Mouse (Mus musculus) left cerebral cortex, postnatal 25 days (tissue): ENCODE data around the gene Fam207a. TPM values are rescaled to one million over a fixed set of nuclear protein-coding genes. Genes with fewer than 3 reads are reported as not detected.

Source experiments
- DNase-seq, 2 experiments: peaks; one replicate each; pipeline ENCODE4 v3.0.0; 2022; ENCODE audit warnings: low spot score in 2 of 2, mixed read lengths in 1 of 2
- intact Hi-C: fragments of 180-260 bp; cut with DNase I; formaldehyde crosslinking; loops from one replicate; pipeline ENCODE4 v1.15.1; 2025
- total RNA-seq, 2 experiments: library from RNA; stranded (reverse); gene quantifications; 2 replicates each; pipeline ENCODE4 v1.2.3; 2021

Fam207a gene
- total RNA-seq, 2 experiments from 2014 or later = 34.2 to 36.0 TPM

DNA sequence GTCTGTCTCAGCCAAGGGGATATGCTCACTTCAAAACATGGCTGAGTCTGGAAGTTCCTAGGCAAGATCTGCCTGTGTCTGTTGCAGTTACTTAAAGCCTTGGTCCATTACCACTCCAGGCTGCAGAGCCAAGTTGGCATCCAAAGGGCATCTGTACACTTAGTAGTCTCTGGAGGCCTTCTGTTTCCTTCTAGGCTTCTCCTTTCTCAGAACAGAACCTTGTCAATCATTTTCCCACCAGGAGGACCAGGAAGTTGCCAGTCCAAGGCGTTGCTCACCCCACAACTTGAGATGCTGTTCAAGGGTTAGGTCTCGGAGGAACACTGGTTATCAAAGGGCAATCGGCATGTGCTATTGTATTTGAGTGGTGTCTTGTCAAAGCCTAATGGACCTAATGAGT, 76.6 kb downstream of the Fam207a start:
- intact Hi-C loops = no loop called here
- DNase-seq = no peak

- DNase-seq = no peak
- intact Hi-C loops = loop anchor here (1.0 kb wide), 1 partner anchor 30 kb away; no protein-coding TSS in a partner anchor
Observed at GRCm38 (mm10) chr10:77438021-77438420, 77.6 kb downstream of the Fam207a start.

Other genes with a start within 250 kb of the Fam207a start
- 100 to 1,000 TPM; 123 to 147 TPM for gene Adarb1, start 97.5 kb downstream of the Fam207a start, total RNA-seq
- 1 to 10 TPM; 2.9 to 3.6 TPM for gene Itgb2, start 14.5 kb upstream of the Fam207a start, total RNA-seq
- 10 to 100 TPM; 71.0 to 87.6 TPM for gene Pttg1ip, start 65.9 kb upstream of the Fam207a start, total RNA-seq
- 100 to 1,000 TPM; 133 to 140 TPM for gene Sumo3, start 90.3 kb upstream of the Fam207a start, total RNA-seq
- gene Gm49325, start 90.4 kb upstream of the Fam207a start, total RNA-seq = 10 to 100 TPM; 14.2 to 16.3 TPM
- 10 to 100 TPM; 43.7 to 51.3 TPM for gene Ube2g2, start 106.5 kb upstream of the Fam207a start, total RNA-seq
- gene Tspear, start 170.8 kb upstream of the Fam207a start, total RNA-seq = under 1 TPM in 1 of 2 experiments, not detected in 1; 0.14 TPM
- not detected for gene Gm19402, start 175.0 kb upstream of the Fam207a start, total RNA-seq
- not detected for gene Gm9508, start 181.4 kb upstream of the Fam207a start, total RNA-seq
- gene Gm10272, start 190.8 kb upstream of the Fam207a start, total RNA-seq = not detected
- not detected for gene Gm10024, start 195.7 kb upstream of the Fam207a start, total RNA-seq
- gene Gm10142, start 200.0 kb upstream of the Fam207a start, total RNA-seq = not detected
- not detected for gene Krtap12-1, start 204.8 kb upstream of the Fam207a start, total RNA-seq
- gene Gm10100, start 210.7 kb upstream of the Fam207a start, total RNA-seq = not detected
- gene Gm18596, start 226.9 kb upstream of the Fam207a start, total RNA-seq = not detected
- not detected for gene Gm9736, start 235.6 kb upstream of the Fam207a start, total RNA-seq
- not detected for gene Gm3233, start 243.9 kb upstream of the Fam207a start, total RNA-seq